Mouse (Mus musculus) heart, postnatal 36 days (tissue): ENCODE data around the gene Gm49450. TPM values are rescaled to one million over a fixed set of nuclear protein-coding genes. Genes with fewer than 3 reads are reported as not detected.
"Not testable (repeated sequence)": the region's sequence is repeated elsewhere in the genome, so short reads cannot be mapped to it uniquely, and the experiment has no call there.

Source experiments
- DNase-seq, 2 experiments: peaks; one replicate each; pipeline ENCODE4 v3.0.0; 2021 to 2022
- intact Hi-C: fragments of 180-260 bp; cut with DNase I; formaldehyde crosslinking; loops from one replicate; pipeline ENCODE4 v1.15.1; 2025
- total RNA-seq, 2 experiments: library from RNA; stranded (reverse); gene quantifications; 2 replicates each; pipeline ENCODE4 v1.2.3; 2021

Gm49450 gene
- total RNA-seq, 2 experiments from 2014 or later = not detected

DNA sequence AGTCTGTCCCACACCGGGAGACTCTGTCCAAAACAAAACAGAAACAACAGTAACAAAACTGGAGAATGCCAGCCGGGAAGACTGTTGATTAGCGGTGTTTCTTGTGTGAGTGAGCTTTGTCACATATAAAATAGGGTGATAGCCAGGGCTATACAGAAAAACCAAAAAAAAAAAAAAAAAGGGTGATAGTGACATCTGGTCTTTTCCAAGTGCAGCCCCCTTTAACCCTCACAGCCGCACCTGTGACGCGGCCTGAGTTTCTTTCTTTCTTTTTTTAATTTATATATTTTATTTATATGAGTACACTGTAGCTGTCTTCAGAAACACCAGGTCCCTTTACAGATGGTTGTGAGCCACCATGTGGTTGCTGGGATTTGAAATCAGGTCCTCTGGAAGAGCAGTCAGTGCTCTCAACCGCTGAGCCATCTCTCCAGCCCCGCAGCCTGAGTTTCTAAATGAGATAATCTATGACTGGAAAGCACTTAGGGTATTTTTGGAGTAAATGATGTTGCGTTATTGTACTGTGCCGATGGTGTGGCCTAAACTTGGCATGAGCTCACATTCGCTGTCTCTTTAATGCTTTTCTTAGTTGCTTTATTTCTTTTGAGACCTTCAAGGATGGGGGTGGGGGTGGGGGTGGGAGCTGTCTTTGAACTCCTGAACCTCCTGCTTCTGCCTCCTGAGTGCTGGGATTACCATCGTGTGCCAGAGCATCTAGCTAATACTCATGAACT is 32.8 kb upstream of the Gm49450 start:
- intact Hi-C loops = loop anchor here (1.0 kb wide), 1 partner anchor 33 kb away; the partner anchor contains the start of genes Gm49450 and Tuba1a
- no peak for DNase-seq

DNA sequence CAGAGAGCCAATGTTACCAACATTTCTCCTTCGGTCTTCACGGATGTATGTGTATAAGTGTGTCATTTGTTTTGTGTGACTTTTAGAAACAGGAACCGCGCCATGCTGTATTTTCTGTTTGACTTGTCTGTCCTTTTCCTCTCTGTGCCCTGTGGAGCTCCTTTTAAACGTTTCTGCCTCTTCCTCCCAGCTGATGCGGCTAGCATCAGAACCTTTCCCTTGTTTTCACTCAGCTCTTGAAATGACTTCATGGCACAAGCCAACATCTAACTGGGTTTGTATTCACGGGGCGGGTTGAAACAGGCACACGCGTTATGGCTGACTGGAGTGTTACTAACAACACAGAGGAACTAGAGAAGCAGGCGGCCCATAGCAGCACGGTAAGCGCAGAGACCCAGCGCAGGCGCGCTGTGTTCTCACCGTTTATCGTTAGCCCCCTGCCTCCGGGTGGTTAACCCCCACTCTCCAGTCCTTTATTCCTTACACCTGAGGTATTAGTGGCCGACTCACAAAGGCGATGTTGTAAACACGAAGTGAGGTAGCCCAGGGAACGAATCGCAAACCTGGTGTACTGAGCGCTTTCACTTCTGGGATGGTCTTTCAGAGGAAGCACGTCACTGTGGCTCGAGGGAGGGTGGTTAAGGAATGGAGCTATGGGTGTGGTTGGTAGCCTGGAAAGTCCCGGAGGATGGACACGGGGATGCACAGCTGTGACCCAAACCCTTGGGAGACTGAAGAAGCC is 32.1 kb upstream of the Gm49450 start:
- peak; percentile 84 to 89 for DNase-seq
- intact Hi-C loops = loop anchor here (1.0 kb wide), 1 partner anchor 32 kb away; the partner anchor contains the start of genes Gm49450 and Tuba1a

- no peak for DNase-seq
- intact Hi-C loops = loop anchor here (1.0 kb wide), 1 partner anchor 31 kb away; the partner anchor contains the start of genes Gm49450 and Tuba1a
Measured at GRCm38 (mm10) chr15:98984681-98985080, 31.3 kb upstream of the Gm49450 start.

DNA sequence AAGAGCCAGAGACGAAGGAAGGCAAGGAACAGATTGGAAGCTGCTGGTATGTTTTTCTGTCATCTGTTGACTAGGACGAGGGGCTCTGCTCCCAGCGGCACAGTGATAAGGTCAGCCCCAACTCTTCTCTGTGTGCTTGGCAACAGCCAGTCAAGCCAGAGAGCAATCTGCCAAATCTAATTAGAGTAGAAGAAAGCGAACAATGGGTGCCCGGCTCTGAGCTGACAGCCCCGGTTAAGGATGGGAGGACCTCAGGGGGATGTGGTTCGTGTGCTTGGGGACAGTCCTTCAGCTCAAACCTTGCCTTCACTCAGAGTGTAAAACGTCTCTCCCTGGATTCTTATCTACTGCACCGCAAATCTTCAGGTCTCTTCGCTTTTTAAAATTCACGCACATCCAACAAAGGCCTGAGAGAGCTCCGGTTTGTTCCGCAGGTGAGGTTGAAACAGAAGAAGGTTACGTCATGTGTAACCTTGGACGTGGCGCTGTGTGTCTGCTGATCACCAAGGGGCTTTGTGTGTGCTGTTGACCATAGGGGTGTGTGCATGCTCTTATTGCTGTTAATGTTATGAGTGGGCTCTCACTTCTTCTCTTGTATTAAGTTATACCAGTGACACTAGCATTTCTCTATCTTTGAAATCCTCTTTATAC is 30.2 kb upstream of the Gm49450 start:
- intact Hi-C loops = no loop called here

DNA sequence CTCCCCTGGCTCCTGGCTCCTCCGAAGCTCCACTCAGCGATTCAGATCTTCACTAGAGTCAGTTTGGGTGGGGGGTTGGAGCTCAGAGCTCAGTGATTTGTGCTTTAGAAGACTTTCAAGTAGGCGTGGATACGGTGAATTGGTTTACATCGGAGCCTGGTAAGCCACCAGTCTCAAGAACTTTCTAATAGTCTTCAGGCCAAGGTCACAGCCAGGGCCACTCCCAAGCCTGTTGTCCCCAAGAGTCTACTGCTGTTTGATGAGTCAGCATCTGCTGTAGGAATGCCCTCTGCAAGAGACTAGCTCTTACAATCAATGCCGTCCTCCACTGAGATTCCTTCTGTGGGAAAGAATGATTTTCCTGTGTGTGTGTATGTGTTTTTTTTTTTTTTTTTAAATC is 28.7 kb upstream of the Gm49450 start:
- intact Hi-C loops = no loop called here
- DNase-seq = no peak

More for the DNA sequence above, 30.2 kb upstream of the Gm49450 start:
- DNase-seq = no peak

GRCm38 (mm10) chr15:98980012-98980614 is 26.8 kb upstream of the Gm49450 start:
- no peak for DNase-seq
- intact Hi-C loops = no loop called here

DNA sequence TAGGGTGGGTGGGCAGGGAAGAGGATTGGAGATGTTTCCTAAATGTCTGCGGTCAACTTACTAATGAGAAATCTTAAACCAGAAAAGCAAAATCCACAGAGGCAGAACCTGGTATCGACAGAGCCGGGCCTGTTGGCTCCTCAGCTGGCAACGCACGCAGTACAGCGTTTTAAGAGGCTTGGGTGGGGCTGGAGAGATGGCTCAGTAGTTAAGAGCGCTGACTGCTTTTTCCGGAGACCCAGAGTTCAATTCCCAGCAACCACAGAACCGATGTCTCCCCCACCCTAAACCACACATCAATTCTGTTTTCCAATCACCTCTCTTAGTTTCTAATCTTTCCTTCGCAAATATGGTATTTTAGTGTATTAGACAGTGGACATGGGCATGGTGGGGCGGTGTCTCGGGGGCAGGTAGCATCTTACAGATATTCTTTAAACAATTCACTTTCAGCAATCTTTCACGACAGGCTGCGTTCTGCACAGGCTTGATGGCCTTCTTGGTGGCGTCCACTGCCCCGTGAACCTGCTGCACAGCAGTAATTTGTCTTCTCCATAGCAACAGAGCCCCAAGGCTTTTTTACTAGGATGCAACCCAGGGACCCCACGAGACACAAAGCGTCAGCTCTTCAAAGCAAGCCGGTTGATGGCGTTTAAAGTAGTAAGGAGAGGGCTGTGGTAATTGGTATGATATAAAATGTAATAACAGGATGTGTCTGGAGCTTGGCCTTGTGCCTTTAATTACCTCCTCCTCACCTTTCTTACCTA is 25.2 kb upstream of the Gm49450 start:
- intact Hi-C loops = no loop called here
- DNase-seq = no peak

DNA sequence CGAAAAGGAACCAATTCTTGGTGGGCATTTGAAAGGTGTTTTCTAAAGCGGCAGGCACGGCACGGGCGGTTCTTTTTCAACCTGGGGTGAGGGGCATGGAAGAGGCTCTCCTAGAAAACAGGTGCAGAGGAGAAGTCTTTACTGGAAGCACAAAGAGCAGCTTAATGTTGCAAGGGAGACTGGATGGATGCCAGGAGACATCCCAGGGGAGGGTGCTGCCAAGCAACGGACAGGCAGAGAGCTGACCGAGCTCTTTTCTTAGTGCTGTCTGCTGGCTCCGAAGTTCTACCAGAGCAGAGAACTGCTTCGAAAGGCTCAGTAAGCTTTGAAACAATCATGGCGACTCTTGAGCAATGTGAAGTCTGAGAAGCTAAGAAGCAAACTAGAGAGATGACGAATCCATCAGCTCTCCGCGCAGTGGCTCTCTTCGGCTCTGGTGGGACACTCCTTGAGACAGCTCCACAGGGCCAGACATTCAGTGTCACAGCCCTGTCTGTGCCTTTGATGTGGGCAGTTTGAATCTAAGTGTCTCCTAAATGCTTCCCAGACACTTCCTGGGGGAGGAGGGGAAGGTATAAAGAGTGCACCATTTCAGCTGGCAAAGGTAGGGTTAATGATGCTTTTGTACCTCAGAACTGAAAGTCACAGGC is 24.5 kb upstream of the Gm49450 start:
- intact Hi-C loops = no loop called here
- DNase-seq = peak; percentile 79 to 86

DNA sequence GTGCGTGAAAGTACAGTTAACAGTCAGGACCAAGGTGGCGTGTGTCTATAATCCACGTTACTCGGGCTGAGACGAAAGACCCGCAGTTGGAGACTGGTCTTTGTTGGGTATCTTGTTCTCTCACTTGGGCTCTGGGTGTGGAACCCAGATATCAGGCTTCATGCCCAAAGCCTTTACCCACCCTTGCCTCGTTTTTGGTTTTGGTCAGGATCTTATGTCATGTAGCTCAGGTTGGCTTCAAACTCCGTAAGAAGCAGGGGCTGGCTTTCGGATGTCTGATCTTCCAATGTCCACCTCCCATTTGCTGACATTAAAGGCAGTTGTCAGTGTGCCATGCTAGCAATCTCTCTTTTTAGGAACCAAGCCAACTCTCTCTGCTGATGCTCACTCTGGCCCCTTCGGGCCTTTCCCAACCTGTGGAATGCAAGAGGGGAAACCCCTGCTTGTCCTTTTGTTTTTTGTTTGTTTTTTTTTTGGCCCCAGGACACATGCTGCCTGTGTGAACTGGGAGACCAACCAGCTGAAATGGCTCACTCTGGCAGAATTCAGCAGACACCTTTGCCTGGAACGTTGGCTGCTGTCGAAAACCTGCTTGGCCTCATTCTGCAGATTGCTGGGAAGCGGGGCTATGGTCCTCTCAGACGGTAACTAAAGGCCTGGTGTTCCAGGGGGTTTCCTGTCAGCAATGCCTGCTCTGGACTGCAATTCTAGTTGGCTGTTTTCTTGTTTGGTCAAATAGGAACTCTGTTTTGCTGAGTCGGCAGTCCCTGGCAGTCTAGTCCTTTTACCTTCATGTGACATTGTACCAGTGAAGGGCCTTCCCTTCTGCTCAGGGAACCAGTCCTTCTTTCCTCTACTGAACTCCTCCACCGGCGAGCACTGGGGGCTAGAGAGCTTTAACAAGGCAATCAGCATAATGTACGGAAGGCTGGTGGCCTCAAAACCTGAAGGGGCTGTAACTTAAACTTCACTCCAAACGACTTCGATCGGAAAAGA is 23.7 kb upstream of the Gm49450 start:
- no peak for DNase-seq
- intact Hi-C loops = no loop called here

DNA sequence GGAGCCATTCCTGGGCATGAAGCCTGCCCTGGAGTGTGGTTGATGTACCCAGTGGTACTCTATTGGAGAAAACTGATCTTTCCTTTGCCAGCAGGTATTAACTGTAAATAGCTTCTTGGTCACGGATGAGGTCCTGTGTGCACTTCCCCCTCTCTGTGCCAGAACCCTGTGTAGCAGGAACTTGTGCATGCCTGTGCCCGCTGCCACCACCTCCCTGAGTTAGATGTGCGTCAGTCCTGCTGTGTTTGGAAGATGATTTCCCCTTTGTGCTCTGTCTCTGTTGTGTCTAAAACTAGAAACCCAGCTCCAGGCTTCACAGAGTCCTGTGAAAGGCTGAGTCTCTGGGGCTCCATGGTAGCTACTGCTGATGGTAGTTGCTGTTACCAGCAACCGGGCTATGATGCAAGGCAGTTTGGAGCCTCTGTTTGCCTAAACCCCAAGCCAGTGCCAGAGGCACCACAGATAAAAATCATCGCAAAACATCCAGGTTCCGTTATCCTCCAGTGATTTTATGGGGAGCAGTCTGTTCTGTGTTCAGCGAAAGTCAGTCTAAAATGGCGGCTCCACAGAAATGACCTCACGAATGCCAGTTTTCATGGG is 19.8 kb upstream of the Gm49450 start:
- DNase-seq = no peak
- intact Hi-C loops = no loop called here

DNA sequence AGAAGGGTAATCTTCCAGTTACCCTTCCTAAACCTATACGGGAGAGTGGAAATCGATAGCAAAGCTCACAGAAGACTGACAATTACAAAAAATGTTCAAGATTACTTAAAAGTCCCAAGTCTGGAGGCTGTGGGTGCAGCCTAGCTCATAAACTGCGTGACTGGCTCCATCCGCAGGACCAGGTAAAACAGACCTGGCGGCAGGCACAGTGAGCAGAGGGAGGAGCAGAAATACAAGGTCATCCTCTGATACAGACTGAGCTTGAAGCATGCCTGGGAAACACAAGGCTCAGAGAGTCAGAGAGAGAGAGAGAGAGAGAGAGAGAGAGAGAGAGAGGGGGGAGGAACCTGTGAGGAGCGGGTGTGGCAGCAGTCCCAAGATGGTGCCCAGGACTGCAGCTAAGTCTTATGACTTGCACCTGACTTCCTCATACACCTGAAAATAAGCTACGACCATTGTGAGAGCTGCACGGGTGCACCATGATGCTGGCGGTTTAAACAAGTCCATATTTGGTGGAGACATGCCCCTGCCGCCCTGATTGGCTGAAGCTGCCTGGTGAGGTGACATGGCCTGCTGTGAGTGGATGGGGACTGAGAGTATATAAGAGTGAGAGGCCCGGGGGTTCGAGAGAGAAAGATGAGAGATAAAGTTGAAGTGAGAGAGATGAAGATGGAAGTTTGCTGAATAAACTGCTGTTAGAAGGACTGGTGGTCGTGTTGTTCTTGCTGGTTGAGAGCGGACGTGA is 18.4 kb upstream of the Gm49450 start:
- DNase-seq, intact Hi-C loops: not testable (repeated sequence)

DNA sequence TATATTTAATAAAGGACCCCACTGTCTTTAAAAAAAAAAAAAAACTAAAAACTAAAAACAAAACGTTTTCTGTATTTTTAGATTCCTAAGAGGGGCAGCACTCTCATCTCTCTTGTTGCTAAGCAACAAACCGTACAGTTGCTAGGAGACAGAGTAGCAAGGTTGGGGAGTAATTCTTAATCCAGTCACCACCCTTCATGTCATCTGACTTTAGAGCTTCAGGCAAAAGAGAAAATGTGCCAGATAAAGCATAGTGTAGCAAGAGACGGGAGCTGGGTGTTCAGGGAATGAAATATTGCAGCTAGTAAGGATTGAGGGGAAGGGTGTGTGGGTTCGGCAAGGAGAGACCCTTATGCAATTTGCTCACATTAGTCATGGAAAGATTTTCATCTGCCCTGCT is 17.8 kb upstream of the Gm49450 start:
- intact Hi-C loops = no loop called here
- DNase-seq = no peak

GRCm38 (mm10) chr15:98969372-98970101 is 16.2 kb upstream of the Gm49450 start:
- intact Hi-C loops = no loop called here
- no peak for DNase-seq

GRCm38 (mm10) chr15:98968701-98969371 is 15.5 kb upstream of the Gm49450 start:
- DNase-seq = no peak
- intact Hi-C loops = no loop called here

GRCm38 (mm10) chr15:98959531-98959930 is 6.2 kb upstream of the Gm49450 start:
- intact Hi-C loops = no loop called here

DNA sequence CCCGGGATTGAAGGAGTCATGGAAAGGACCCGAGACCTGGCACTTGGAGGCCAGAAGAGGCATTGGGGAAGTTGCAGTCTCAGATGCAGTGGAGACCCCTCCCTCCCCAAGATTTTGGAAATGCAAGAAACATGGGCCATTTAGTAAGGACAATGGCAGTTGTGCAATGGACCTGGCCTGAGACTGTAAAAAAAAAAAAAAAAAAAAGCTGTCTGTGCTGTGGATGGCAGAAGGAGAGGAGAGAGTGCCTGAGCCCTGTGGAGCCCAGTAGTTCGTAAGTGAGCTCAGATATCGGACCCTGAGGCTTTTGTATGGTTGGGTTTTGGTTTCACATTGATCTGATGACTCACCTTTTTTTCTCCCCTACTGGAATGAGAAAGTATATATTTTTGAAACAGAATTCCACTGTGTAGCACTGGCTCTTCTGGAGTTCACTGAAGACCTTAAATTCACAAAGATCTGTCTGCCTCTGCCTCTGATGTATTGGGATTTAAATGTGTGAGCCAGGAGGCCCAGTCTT is 5.6 kb upstream of the Gm49450 start:
- no peak for DNase-seq
- intact Hi-C loops = no loop called here

More at GRCm38 (mm10) chr15:98959531-98959930, 6.2 kb upstream of the Gm49450 start:
- DNase-seq = no peak
